ENCODE assay signal across 8 mouse cellular contexts in genomic region chr2:73167126-73167525, GRCm38 (mm10). TPM values are rescaled to one million over a fixed set of nuclear protein-coding genes. Genes with fewer than 3 reads are reported as not detected.
DNase-seq lines count a peak whose midpoint lies in the region; ATAC-seq and TF ChIP-seq lines count a peak whose summit lies in the region.

No protein-coding gene starts in this region.

- CTCF ChIA-PET in Patski (lab: Charles Lee): interaction anchor here (1.2 to 1.3 kb wide), 4 partner anchors 8 to 119 kb away, joined by 3 to 8 read pairs (median 4); no protein-coding TSS in a partner anchor

- H3K27me3 ChIP-seq in midbrain, embryonic 14.5 days (ENCODE audit: control insufficient read depth, insufficient read depth, low read length): no peaks in the 10 kb centered on the region
- H3K27me3 ChIP-seq in midbrain, embryonic 13.5 days: no peaks in the 10 kb centered on the region
- H3K27me3 ChIP-seq in Patski: no peaks in the 10 kb centered on the region
- H3K27me3 ChIP-seq in neural tube, embryonic 11.5 days (ENCODE audit: control insufficient read depth, insufficient read depth, low read length): no peaks in the 10 kb centered on the region

- POLR2A ChIA-PET in Patski (lab: Charles Lee): no interaction called here

- H3K4me1 ChIP-seq in midbrain, embryonic 14.5 days (ENCODE audit: control insufficient read depth, insufficient read depth, low read length): no peaks in the 10 kb centered on the region
- H3K4me1 ChIP-seq in midbrain, embryonic 13.5 days (replicated peaks): peaks cover 9% of the 10 kb centered on the region; the same call in 1 of the 2 replicates
- no peaks in the 10 kb centered on the region for H3K4me1 ChIP-seq in neural tube, embryonic 11.5 days (ENCODE audit: control insufficient read depth, insufficient read depth, low read length)

- no peaks in the 10 kb centered on the region for H3K36me3 ChIP-seq in midbrain, embryonic 14.5 days (ENCODE audit: control insufficient read depth, insufficient read depth, low read length)
- H3K36me3 ChIP-seq in midbrain, embryonic 13.5 days: no peaks in the 10 kb centered on the region
- H3K36me3 ChIP-seq in neural tube, embryonic 11.5 days (ENCODE audit: control insufficient read depth, insufficient read depth, low read length): no peaks in the 10 kb centered on the region

- H3K4me3 ChIP-seq in midbrain, embryonic 14.5 days (replicated peaks; ENCODE audit: low read depth, low read length): no peak overlapping the region
- no peak overlapping the region for H3K4me3 ChIP-seq in midbrain, embryonic 13.5 days (replicated peaks)
- H3K4me3 ChIP-seq in neural tube, embryonic 11.5 days (ENCODE audit: low read depth, low read length): no peak overlapping the region

- in situ Hi-C loops in Patski (cut with MboI; ENCODE audit: low pct_unique_long_range_greater_than_20kb): loop anchor here (25.0 kb wide), 1 partner anchor 245 kb away; no protein-coding TSS in a partner anchor

- peak; percentile 69 for TF ChIP-seq CTCF in Patski (IDR thresholded peaks at IDR 0.05)

- no peak overlapping the region for H3K4me2 ChIP-seq in midbrain, embryonic 14.5 days (ENCODE audit: low read length)
- no peak overlapping the region for H3K4me2 ChIP-seq in midbrain, embryonic 13.5 days (replicated peaks)
- no peak overlapping the region for H3K4me2 ChIP-seq in neural tube, embryonic 11.5 days (ENCODE audit: low read depth)

- H3K27ac ChIP-seq in midbrain, embryonic 14.5 days (replicated peaks; ENCODE audit: low read depth, low read length): no peak overlapping the region
- H3K27ac ChIP-seq in midbrain, embryonic 13.5 days: no peak overlapping the region
- no peak overlapping the region for H3K27ac ChIP-seq in neural tube, embryonic 11.5 days (ENCODE audit: low read depth, low read length)

- DNase-seq in midbrain, embryonic 14.5 days: peak; percentile 50
- DNase-seq in Patski (ENCODE audit: low read depth, low spot score): no peak
- peak; percentile 30 for DNase-seq in cerebellum, adult 9-10 months
- DNase-seq in heart, adult 8-10 months (ENCODE audit: low spot score): peak; percentile 42
- DNase-seq in layer of hippocampus, postnatal 10 days (ENCODE audit: low spot score in 2 of 2): peak; percentile 41 to 51
- peak; percentile 42 for DNase-seq in neural tube, embryonic 11.5 days (ENCODE audit: low spot score)
- peak; percentile 23 to 40 for DNase-seq in urinary bladder, postnatal 36 days (ENCODE audit: low spot score in 2 of 2)

- no peaks in the 10 kb centered on the region for H3K9me3 ChIP-seq in midbrain, embryonic 14.5 days (ENCODE audit: control insufficient read depth, low read length)
- no peaks in the 10 kb centered on the region for H3K9me3 ChIP-seq in midbrain, embryonic 13.5 days
- no peaks in the 10 kb centered on the region for H3K9me3 ChIP-seq in neural tube, embryonic 11.5 days (ENCODE audit: control insufficient read depth, low read length)

- no peak for ATAC-seq in midbrain, embryonic 14.5 days (ENCODE audit: low FRiP score, low TSS enrichment)
- ATAC-seq in midbrain, embryonic 13.5 days: no peak
- no peak for ATAC-seq in Patski
- ATAC-seq in neural tube, embryonic 11.5 days (ENCODE audit: insufficient read depth, low FRiP score, low TSS enrichment): no peak

- no peak overlapping the region for H3K9ac ChIP-seq in midbrain, embryonic 14.5 days (replicated peaks; ENCODE audit: low read length)
- no peak overlapping the region for H3K9ac ChIP-seq in midbrain, embryonic 13.5 days (replicated peaks)
- H3K9ac ChIP-seq in neural tube, embryonic 11.5 days (ENCODE audit: low read length): no peak overlapping the region

RNA-seq across cellular contexts. Expression of gene Ola1, which starts 51.6 kb away (rescaled TPM):
- polyA plus RNA-seq in midbrain, embryonic 14.5 days (2014; fragmentation: Nextera tagmentation; extraction: Ambion mirVana): 85.3 and 91.9 TPM in 2 replicates
- 80.9 and 96.4 TPM in 2 replicates for polyA plus RNA-seq in midbrain, embryonic 13.5 days (2015; fragmentation: Nextera tagmentation; extraction: Ambion mirVana)
- polyA plus RNA-seq in Patski (2021): 106 TPM
- total RNA-seq in heart, adult 8-10 months (2022): 10 to 100 TPM; 38.0 to 41.7 (median 40.7) TPM
- total RNA-seq in layer of hippocampus, postnatal 10 days (2021): 100 to 1,000 TPM; 108 to 123 TPM
- polyA plus RNA-seq in neural tube, embryonic 11.5 days (2014; fragmentation: Nextera tagmentation; extraction: Ambion mirVana): 93.3 and 98.5 TPM in 2 replicates
